Mouse (Mus musculus) small intestine, adult 2 months (tissue): Measurements from ENCODE around the gene Tmem239. TPM values are rescaled to one million over a fixed set of nuclear protein-coding genes. Genes with fewer than 3 reads are reported as not detected.

ENCODE experiments used
- H3K27ac ChIP-seq: fragments of 200-500 bp; 2 replicates; pipeline ENCODE4 v1.5.1; 2012; ENCODE audit warnings: low read depth, low read length, control low read depth, inconsistent platforms; ENCODE audit not compliant: insufficient read depth
- H3K27me3 ChIP-seq: fragments of 200-500 bp; 2 replicates; pipeline ENCODE4 v1.6.1; 2012; ENCODE audit warnings: mild to moderate bottlenecking, moderate library complexity, low read length, inconsistent platforms; ENCODE audit not compliant: control insufficient read depth, insufficient read depth
- H3K36me3 ChIP-seq: fragments of 200-500 bp; 2 replicates; pipeline ENCODE4 v1.6.1; 2012; ENCODE audit warnings: mild to moderate bottlenecking, low read length, control low read depth, inconsistent platforms; ENCODE audit not compliant: control insufficient read depth, insufficient read depth
- H3K4me1 ChIP-seq: fragments of 200-500 bp; 2 replicates; pipeline ENCODE4 v1.6.1; 2012; ENCODE audit warnings: low read length, inconsistent platforms, mixed read lengths; ENCODE audit not compliant: control insufficient read depth, insufficient read depth, insufficient read length
- H3K4me3 ChIP-seq: fragments of 200-500 bp; 2 replicates; pipeline ENCODE4 v1.5.1; 2012; ENCODE audit warnings: low read depth, mild to moderate bottlenecking, control low read depth, inconsistent platforms, low read length, moderate library complexity
- CTCF ChIP-seq: fragments of 200-500 bp; IDR thresholded peaks from 2 replicates; pipeline ENCODE4 v1.5.1; 2012; ENCODE audit warnings: low read depth, mild to moderate bottlenecking, control low read depth, inconsistent platforms, low read length, moderate library complexity, mixed read lengths; ENCODE audit not compliant: insufficient replicate concordance, insufficient read length; ENCODE audit errors: extremely low read depth
- POLR2A ChIP-seq: fragments of 200-500 bp; IDR thresholded peaks from 2 replicates; pipeline ENCODE4 v1.6.1; 2012; ENCODE audit warnings: low read depth, mild to moderate bottlenecking, control low read depth, inconsistent platforms, low read length, moderate library complexity
- WGBS: fragments of 180-500 bp; shearing (Covaris S2); methylation state at CpG from one replicate; pipeline ENCODE4 v1.1.7; 2018; 5-methylcytosine and 5-hydroxymethylcytosine counted together
- polyA plus RNA-seq: library from polyadenylated mRNA; depleted of rRNA; stranded (reverse); fragments of >200 nt; gene quantifications from 2 replicates; pipeline ENCODE4 v1.2.3, GENCODE M21; 2012

Tmem239 gene
- polyA plus RNA-seq, 1 experiment = not detected

- Histone ChIP-seq H3K27ac (no peak within 1 kb of the TSS), H3K36me3 (no peaks in the 10 kb centered on the region), H3K4me1 (no peaks in the 10 kb centered on the region), H3K4me3 (peak within 1 kb of the TSS; percentile 11), H3K27me3 (peaks cover 18% of the 10 kb centered on the region)
- 4% methylated on average over 47 of the region's 53 CpGs for WGBS
- TF ChIP-seq CTCF (no peak), POLR2A (no peak)
Measured at GRCm38 (mm10) chr2:130397186-130397985, 8.9 kb upstream of the Tmem239 start, which contains the start of gene Cpxm1. Gene Cpxm1, minus strand, starts transcription at chr2:130397574.

- Histone ChIP-seq H3K27me3 (peaks cover 18% of the 10 kb centered on the region), H3K36me3 (no peaks in the 10 kb centered on the region), H3K4me3 (no peak overlapping the region), H3K4me1 (no peaks in the 10 kb centered on the region), H3K27ac (no peak overlapping the region)
- TF ChIP-seq POLR2A (no peak), CTCF (no peak)
- WGBS = 19% methylated on average over 14 of the region's 14 CpGs
Measured at GRCm38 (mm10) chr2:130398091-130398490, 8.2 kb upstream of the Tmem239 start.

- Histone ChIP-seq H3K27me3 (peaks cover 18% of the 10 kb centered on the region), H3K36me3 (no peaks in the 10 kb centered on the region), H3K4me3 (no peak overlapping the region), H3K27ac (no peak overlapping the region), H3K4me1 (no peaks in the 10 kb centered on the region)
- WGBS = 89% methylated on average over 1 of the region's 1 CpGs
- TF ChIP-seq POLR2A (no peak), CTCF (no peak)
Measured at GRCm38 (mm10) chr2:130400046-130400445, 6.2 kb upstream of the Tmem239 start.

- TF ChIP-seq POLR2A (no peak), CTCF (no peak)
- no peaks in the 10 kb centered on the region for H3K4me1 ChIP-seq
- no peaks in the 10 kb centered on the region for H3K36me3 ChIP-seq
- H3K27ac ChIP-seq = no peak overlapping the region
- no peak overlapping the region for H3K4me3 ChIP-seq
- WGBS = 68% methylated on average over 4 of the region's 4 CpGs
- H3K27me3 ChIP-seq = peaks cover 13% of the 10 kb centered on the region
Measured at GRCm38 (mm10) chr2:130401891-130402290, 4.4 kb upstream of the Tmem239 start.

- Histone ChIP-seq H3K27ac (no peak within 1 kb of the TSS), H3K36me3 (no peaks in the 10 kb centered on the region), H3K4me1 (no peaks in the 10 kb centered on the region), H3K4me3 (no peak within 1 kb of the TSS), H3K27me3 (no peaks in the 10 kb centered on the region)
- WGBS = 84% methylated on average over 1 of the region's 1 CpGs
- TF ChIP-seq CTCF = no peak
Measured at GRCm38 (mm10) chr2:130404939-130405338, 1.3 kb upstream of the Tmem239 start, which contains the start of the genes Gm28372 and 1700020A23Rik. Gene Gm28372, plus strand, starts transcription at chr2:130405239. Gene 1700020A23Rik, plus strand, starts transcription at chr2:130405259.

- TF ChIP-seq CTCF = no peak
- no peak for TF ChIP-seq POLR2A
- no peaks in the 10 kb centered on the region for H3K36me3 ChIP-seq
- H3K27me3 ChIP-seq = no peaks in the 10 kb centered on the region
- WGBS = 32% methylated on average over 6 of the region's 6 CpGs
- H3K4me1 ChIP-seq = no peaks in the 10 kb centered on the region; the same call in 1 of the 2 replicates
- no peak overlapping the region for H3K4me3 ChIP-seq
- H3K27ac ChIP-seq = no peak overlapping the region
Measured at GRCm38 (mm10) chr2:130408194-130408593, 1.9 kb downstream of the Tmem239 start.
